Comparison of ENCODE assay signal across 9 mouse cellular contexts in the genomic region with DNA sequence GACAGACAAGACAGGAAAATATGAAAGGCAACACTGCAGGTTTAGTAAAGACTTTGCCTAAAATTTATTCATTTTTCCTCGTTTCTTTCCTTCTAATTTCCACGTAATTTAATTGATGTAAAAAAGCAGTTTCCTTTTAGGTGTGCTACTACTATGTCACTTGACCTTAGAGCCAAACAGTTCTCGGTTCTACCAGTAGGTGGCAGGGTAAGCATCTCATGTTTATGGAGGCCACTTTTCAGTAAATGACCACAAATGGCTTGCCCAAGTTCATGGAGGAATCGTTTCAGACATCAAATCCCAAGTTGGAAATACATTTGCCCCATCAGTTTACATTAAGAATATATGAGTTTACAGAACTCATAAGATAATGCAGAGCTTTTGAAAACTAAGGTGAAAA.
DNase-seq lines count a peak whose midpoint lies in the region; ATAC-seq and TF ChIP-seq lines count a peak whose summit lies in the region.
"Had no signal": no experiment of that assay in that cellular context is flagged by ENCODE, and none has a peak within 500 bp of the region (broad histone marks: within the 10 kb centered on the region; RNA-seq: fewer than 3 reads in every experiment).

No protein-coding gene starts in this region.

- no peaks in the 10 kb centered on the region for H3K79me3 ChIP-seq in C2C12 (ENCODE audit: low read depth)

- TF ChIP-seq CTCF in C2C12 (IDR thresholded peaks at IDR 0.05; ENCODE audit: control insufficient read depth, insufficient read depth, insufficient read length) = peak; percentile 32

- no peak overlapping the region for H3K9ac ChIP-seq in hindbrain, embryonic 14.5 days
- H3K9ac ChIP-seq in hindbrain, embryonic 16.5 days (ENCODE audit: low read depth, low read length) = no peak overlapping the region
- H3K9ac ChIP-seq: limb, embryonic 15.5 days had no signal

- H3K9me3 ChIP-seq in hindbrain, embryonic 14.5 days (ENCODE audit: control insufficient read depth, low read length) = 0 out of 2 replicates have a peak, but pooled peaks cover 2% of the 10 kb centered on the region
- no peaks in the 10 kb centered on the region for H3K9me3 ChIP-seq in hindbrain, embryonic 16.5 days (ENCODE audit: control insufficient read depth, low read length)
- H3K9me3 ChIP-seq: limb, embryonic 15.5 days had no signal

- no peak overlapping the region for H3K4me3 ChIP-seq in hindbrain, embryonic 14.5 days (replicated peaks; ENCODE audit: low read length)
- H3K4me3 ChIP-seq in hindbrain, embryonic 16.5 days (ENCODE audit: low read length) = no peak overlapping the region
- no peak overlapping the region for H3K4me3 ChIP-seq in C2C12 (ENCODE audit: insufficient read depth, poor library complexity, severe bottlenecking)
- H3K4me3 ChIP-seq: limb, embryonic 15.5 days had no signal

- ATAC-seq in hindbrain, embryonic 14.5 days (ENCODE audit: low FRiP score) = no peak
- ATAC-seq in hindbrain, embryonic 16.5 days = no peak
- no peak for ATAC-seq in megakaryocyte-erythroid progenitor cell, adult 5-6 weeks (replicated peaks; ENCODE audit: low FRiP score, low TSS enrichment, poor library complexity, severe bottlenecking)

- DNase-seq in hindbrain, embryonic 14.5 days (ENCODE audit: low spot score) = peak; percentile 60
- peak; percentile 29 for DNase-seq in WW6 (ENCODE audit: low read depth, low spot score)
- DNase-seq in cerebellum, postnatal 36 days = peak; percentile 73 to 85
- peak; percentile 22 to 70 for DNase-seq in kidney, adult 8-10 months
- DNase-seq in mesoderm, embryonic 11.5 days (ENCODE audit: low read depth, low spot score) = peak; percentile 67

- WGBS in hindbrain, embryonic 14.5 days = 57% methylated on average over 4 of the region's 4 CpGs
- 51% methylated on average over 4 of the region's 4 CpGs for WGBS in hindbrain, embryonic 16.5 days

- no peak overlapping the region for H3K27ac ChIP-seq in hindbrain, embryonic 14.5 days
- no peak overlapping the region for H3K27ac ChIP-seq in hindbrain, embryonic 16.5 days (ENCODE audit: low read depth, low read length)
- H3K27ac ChIP-seq: limb, embryonic 15.5 days had no signal

- no peaks in the 10 kb centered on the region for H3K27me3 ChIP-seq in hindbrain, embryonic 14.5 days (ENCODE audit: control insufficient read depth, insufficient read depth, low read length)
- no peaks in the 10 kb centered on the region for H3K27me3 ChIP-seq in hindbrain, embryonic 16.5 days (replicated peaks; ENCODE audit: control insufficient read depth, insufficient read depth, low read length)
- no peaks in the 10 kb centered on the region for H3K27me3 ChIP-seq in C2C12 (ENCODE audit: control insufficient read depth, insufficient read depth, insufficient read length)
- H3K27me3 ChIP-seq: limb, embryonic 15.5 days had no signal

- no peaks in the 10 kb centered on the region for H3K79me2 ChIP-seq in C2C12 (ENCODE audit: control insufficient read depth, insufficient read depth)

- H3ac ChIP-seq in C2C12 (ENCODE audit: control insufficient read depth, insufficient read length, low read depth) = no peak overlapping the region

- no peaks in the 10 kb centered on the region for H3K36me3 ChIP-seq in hindbrain, embryonic 14.5 days (replicated peaks; ENCODE audit: control insufficient read depth, insufficient read depth)
- H3K36me3 ChIP-seq in hindbrain, embryonic 16.5 days (ENCODE audit: control insufficient read depth, insufficient read depth, low read length) = no peaks in the 10 kb centered on the region
- no peaks in the 10 kb centered on the region for H3K36me3 ChIP-seq in C2C12 (ENCODE audit: control insufficient read depth, insufficient read depth)
- H3K36me3 ChIP-seq: limb, embryonic 15.5 days had no signal

- no peaks in the 10 kb centered on the region for H3K4me1 ChIP-seq in hindbrain, embryonic 14.5 days (replicated peaks; ENCODE audit: control insufficient read depth, insufficient read depth, low read length)
- no peaks in the 10 kb centered on the region for H3K4me1 ChIP-seq in hindbrain, embryonic 16.5 days (ENCODE audit: control insufficient read depth, insufficient read depth, low read depth, low read length)
- H3K4me1 ChIP-seq: limb, embryonic 15.5 days had no signal

- no peak overlapping the region for H3K4me2 ChIP-seq in hindbrain, embryonic 14.5 days (replicated peaks)
- no peak overlapping the region for H3K4me2 ChIP-seq in hindbrain, embryonic 16.5 days (ENCODE audit: low read length)
- H3K4me2 ChIP-seq: limb, embryonic 15.5 days had no signal

TF ChIP-seq in C2C12, 6 proteins besides CTCF, POLR2A, EP300 and RAD21:
- TF ChIP-seq MYOG (IDR thresholded peaks at IDR 0.05; ENCODE audit: control insufficient read depth, extremely low read depth, insufficient read length) (no peak), CEBPB (IDR thresholded peaks at IDR 0.05; ENCODE audit: low read depth) (no peak), MAX (IDR thresholded peaks at IDR 0.05) (no peak), MYOD1 (IDR thresholded peaks at IDR 0.05; ENCODE audit: control insufficient read depth, insufficient read length, low read depth) (no peak), USF1 (IDR thresholded peaks at IDR 0.05; ENCODE audit: low read depth) (no peak), FOSL1 (IDR thresholded peaks at IDR 0.05; ENCODE audit: insufficient read depth, low read length, poor library complexity, severe bottlenecking) (no peak)

Comparison
In these comparisons a context has a peak if more than half of its experiments do, and no peak if none do; other contexts are left out.
1. DNase-seq: peak in every context shown above with its lines; median percentile 79 in cerebellum, postnatal 36 days; 67 in mesoderm, embryonic 11.5 days; 60 in hindbrain, embryonic 14.5 days; 46 in kidney, adult 8-10 months; 29 in WW6.